Mouse (Mus musculus) ovary, postnatal 10 days (tissue): ENCODE measurements around the gene Prg4.

Source experiments
- DNase-seq: peaks from one replicate; pipeline ENCODE4 v3.0.0; 2022; ENCODE audit warnings: low spot score

Prg4 gene

GRCm38 (mm10) chr1:150404555-150404954, 61.4 kb downstream of the Prg4 start:
- no peak for DNase-seq

GRCm38 (mm10) chr1:150403914-150404313, 62.1 kb downstream of the Prg4 start:
- no peak for DNase-seq
